ENCODE assay signal across 1 mouse cellular context in the genomic region with DNA sequence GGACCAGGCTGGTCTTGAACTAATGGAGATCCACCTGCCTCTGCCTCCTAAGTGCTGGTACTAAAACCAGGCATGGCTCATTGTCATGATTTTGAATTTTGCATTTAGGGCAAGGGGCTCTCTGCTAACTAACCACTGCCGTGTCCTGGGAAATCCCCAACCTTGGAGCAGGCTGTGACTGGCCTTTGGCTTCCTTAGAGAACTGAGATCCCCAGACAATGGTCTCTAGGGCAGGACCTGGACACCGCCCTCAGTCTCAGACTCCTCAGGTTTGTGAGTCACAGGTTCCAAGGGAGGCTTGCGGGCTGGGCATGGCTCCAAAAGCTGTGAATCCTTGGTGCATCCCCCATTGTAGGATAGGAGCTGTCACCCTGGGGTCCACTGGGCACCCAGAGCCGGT.
TF ChIP-seq lines count a peak whose summit lies in the region.

No protein-coding gene starts in this region.

TF ChIP-seq in CH12.LX, 34 proteins besides CTCF, POLR2A, EP300 and RAD21 (continued from another document):
- TF ChIP-seq USF1 (IDR thresholded peaks at IDR 0.05; ENCODE audit: low read depth, low read length), result no peak
- TF ChIP-seq MYC (IDR thresholded peaks at IDR 0.05; ENCODE audit: low read depth, low read length), result peak; percentile 73
- TF ChIP-seq IRF4 (IDR thresholded peaks at IDR 0.05; ENCODE audit: low read depth, low read length), result peak; percentile 84
- TF ChIP-seq TBP (conservative IDR thresholded peaks at IDR 0.05; ENCODE audit: low read depth, low read length), result 0 out of 2 replicates have a peak, but pooled peaks have one; percentile 25
- TF ChIP-seq CHD1 (IDR thresholded peaks at IDR 0.05; ENCODE audit: low read depth, low read length), result peak; percentile 88; the same call in 1 of the 2 replicates
- peak; percentile 85 for TF ChIP-seq SIN3A (IDR thresholded peaks at IDR 0.05; ENCODE audit: low read length)
- no peak for TF ChIP-seq UBTF (IDR thresholded peaks at IDR 0.05; ENCODE audit: low read depth, low read length)
- TF ChIP-seq NRF1 (IDR thresholded peaks at IDR 0.05; ENCODE audit: low read depth, low read length), result no peak
- peak; percentile 71 for TF ChIP-seq CHD2 (IDR thresholded peaks at IDR 0.05; ENCODE audit: low read length)
- TF ChIP-seq USF2 (conservative IDR thresholded peaks at IDR 0.05; ENCODE audit: low read depth, low read length), result no peak
- TF ChIP-seq TCF12 (IDR thresholded peaks at IDR 0.05; ENCODE audit: low read depth, low read length), result peak; percentile 87
- peak; percentile 86 for TF ChIP-seq RCOR1 (conservative IDR thresholded peaks at IDR 0.05; ENCODE audit: low read depth, low read length)
- TF ChIP-seq ZMIZ1 (IDR thresholded peaks at IDR 0.05; ENCODE audit: low read depth, low read length), result peak; percentile 63
- TF ChIP-seq JUN (IDR thresholded peaks at IDR 0.05; ENCODE audit: insufficient read depth, low read depth, low read length), result peak; percentile 47; the same call in 1 of the 2 replicates
- no peak for TF ChIP-seq ZKSCAN1 (IDR thresholded peaks at IDR 0.05; ENCODE audit: borderline replicate concordance, low read depth, low read length)
- peak; percentile 82 for TF ChIP-seq MAZ (IDR thresholded peaks at IDR 0.05; ENCODE audit: low read depth, low read length)
